Mouse (Mus musculus) testis, adult 2 months (tissue): ENCODE results near the gene Hist1h2ag. TPM values are rescaled to one million over a fixed set of nuclear protein-coding genes. Genes with fewer than 3 reads are reported as not detected.
A peak's percentile ranks its signal among the peaks of the same experiment; 100 is the strongest.
"Not testable (repeated sequence)": the region's sequence is repeated elsewhere in the genome, so short reads cannot be mapped to it uniquely, and the experiment has no call there.

ENCODE experiments used
- H3K27ac ChIP-seq: fragments of 200-500 bp; 2 replicates; pipeline ENCODE4 v1.5.1; 2012; ENCODE audit warnings: low read depth, low read length; ENCODE audit not compliant: control insufficient read depth, insufficient read depth
- H3K27me3 ChIP-seq: fragments of 200-500 bp; 2 replicates; pipeline ENCODE4 v1.6.1; 2012; ENCODE audit warnings: mild to moderate bottlenecking, low read length, moderate library complexity; ENCODE audit not compliant: control insufficient read depth, insufficient read depth
- H3K36me3 ChIP-seq: fragments of 200-500 bp; 2 replicates; pipeline ENCODE4 v1.6.1; 2012; ENCODE audit warnings: mild to moderate bottlenecking, low read length; ENCODE audit not compliant: control insufficient read depth, insufficient read depth
- H3K4me1 ChIP-seq: fragments of 200-500 bp; 2 replicates; pipeline ENCODE4 v1.6.1; 2012; ENCODE audit warnings: low read length; ENCODE audit not compliant: control insufficient read depth, insufficient read depth
- H3K4me3 ChIP-seq: fragments of 200-500 bp; 2 replicates; pipeline ENCODE4 v1.5.1; 2012; ENCODE audit warnings: low read depth, mild to moderate bottlenecking, low read length, moderate library complexity, mixed read lengths; ENCODE audit not compliant: control insufficient read depth
- CTCF ChIP-seq: fragments of 200-500 bp; IDR thresholded peaks from 2 replicates; pipeline ENCODE4 v1.5.1; 2012; ENCODE audit warnings: low read depth, mild to moderate bottlenecking, inconsistent platforms, low read length, moderate library complexity; ENCODE audit not compliant: control insufficient read depth, insufficient read depth, insufficient replicate concordance
- POLR2A ChIP-seq: fragments of 200-500 bp; IDR thresholded peaks from 2 replicates; pipeline ENCODE4 v1.6.1; 2012; ENCODE audit warnings: low read depth, mild to moderate bottlenecking, inconsistent platforms, low read length, moderate library complexity; ENCODE audit not compliant: control insufficient read depth
- polyA plus RNA-seq: library from polyadenylated mRNA; depleted of rRNA; stranded (reverse); fragments of >200 nt; gene quantifications from 2 replicates; pipeline ENCODE4 v1.2.3, GENCODE M21; 2012; rRNA removed

Gene Hist1h2ag
- polyA plus RNA-seq: 4.8 and 6.5 TPM in 2 replicates

DNA sequence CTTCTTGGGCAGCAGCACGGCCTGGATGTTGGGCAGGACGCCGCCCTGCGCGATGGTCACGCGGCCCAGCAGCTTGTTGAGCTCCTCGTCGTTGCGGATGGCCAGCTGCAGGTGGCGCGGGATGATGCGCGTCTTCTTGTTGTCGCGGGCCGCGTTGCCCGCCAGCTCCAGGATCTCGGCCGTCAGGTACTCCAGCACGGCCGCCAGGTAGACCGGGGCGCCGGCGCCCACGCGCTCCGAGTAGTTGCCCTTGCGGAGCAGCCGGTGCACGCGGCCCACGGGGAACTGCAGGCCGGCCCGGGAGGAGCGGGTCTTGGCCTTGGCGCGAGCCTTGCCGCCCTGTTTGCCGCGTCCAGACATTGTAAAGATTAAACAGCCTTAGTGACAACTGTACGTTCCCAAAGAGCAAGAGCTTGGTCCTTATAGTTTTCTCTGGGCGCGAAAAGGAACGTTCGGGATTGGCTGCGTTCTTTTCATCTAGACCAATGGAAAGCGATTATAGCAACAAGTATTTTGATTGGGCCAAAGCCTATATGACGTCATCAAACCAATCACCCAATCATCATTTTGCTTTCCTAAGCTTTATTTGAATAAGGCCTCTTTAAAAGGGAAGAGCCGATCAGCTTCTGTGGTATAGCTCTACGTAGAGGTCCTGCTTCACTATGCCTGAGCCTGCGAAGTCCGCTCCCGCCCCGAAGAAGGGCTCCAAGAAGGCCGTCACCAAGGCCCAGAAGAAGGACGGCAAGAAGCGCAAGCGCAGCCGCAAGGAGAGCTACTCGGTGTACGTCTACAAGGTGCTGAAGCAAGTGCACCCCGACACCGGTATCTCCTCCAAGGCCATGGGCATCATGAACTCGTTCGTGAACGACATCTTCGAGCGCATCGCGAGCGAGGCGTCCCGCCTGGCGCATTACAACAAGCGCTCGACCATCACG, at the start of gene Hist1h2ag, which contains the start of gene Hist1h2bj:
Gene Hist1h2ag (minus strand): TSS at position 377 of the 935 bp plus-strand sequence.
Gene Hist1h2bj (plus strand): TSS at position 647 of the 935 bp plus-strand sequence.
- H3K27ac ChIP-seq: peak within 1 kb of the TSS; percentile 89
- H3K27me3 ChIP-seq, H3K36me3 ChIP-seq, H3K4me1 ChIP-seq: not testable (repeated sequence)
- H3K4me3 ChIP-seq: peak within 1 kb of the TSS; percentile 77
- peak; percentile 53; the same call in 1 of the 2 replicates for TF ChIP-seq POLR2A

DNA sequence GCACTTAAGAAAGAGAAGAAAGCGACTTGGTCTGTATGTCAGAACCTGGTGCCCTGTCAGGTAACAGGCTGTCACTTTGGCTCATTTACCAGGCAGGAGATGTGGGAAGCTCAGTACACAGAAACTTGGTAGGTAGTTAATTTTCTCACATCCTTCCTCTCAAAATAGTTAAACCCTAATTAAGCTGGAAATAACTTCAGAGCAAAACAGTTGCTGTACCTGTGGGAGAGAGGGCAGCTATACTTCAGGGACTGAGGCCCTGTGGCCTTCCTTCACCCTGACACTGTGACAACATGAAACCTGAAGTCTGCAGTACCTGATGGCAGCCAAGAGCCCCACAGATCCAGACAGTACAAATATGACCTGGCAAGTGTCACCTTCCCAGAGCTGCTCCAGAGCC, 41.4 kb upstream of the Hist1h2ag start, which contains the start of gene Vmn1r188:
Gene Vmn1r188 (plus strand): TSS at position 301 of the 400 bp plus-strand sequence.
- H3K27me3 ChIP-seq, H3K4me3 ChIP-seq, H3K27ac ChIP-seq, H3K36me3 ChIP-seq, H3K4me1 ChIP-seq: not testable (repeated sequence)

DNA sequence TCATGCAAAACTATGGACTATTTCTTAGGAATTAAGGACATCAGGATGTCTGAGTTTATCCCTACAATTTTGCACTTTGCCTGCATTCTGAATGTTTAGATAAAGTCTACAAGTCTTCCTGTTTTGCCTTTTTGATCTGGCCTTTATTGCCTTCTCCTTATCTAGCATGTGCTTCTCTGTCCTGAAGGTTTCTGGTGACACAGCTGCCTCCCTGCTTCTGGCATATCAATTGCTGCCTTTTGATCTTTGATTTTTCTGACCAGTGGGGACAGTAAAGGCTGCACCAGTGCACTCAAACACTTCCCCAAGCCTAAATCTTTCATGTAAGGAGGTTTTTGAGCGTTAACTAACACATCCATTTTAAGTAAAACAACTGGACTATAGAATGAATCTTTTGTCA, 20.7 kb upstream of the Hist1h2ag start:
- no peaks in the 10 kb centered on the region for H3K36me3 ChIP-seq
- H3K4me3 ChIP-seq: no peak overlapping the region
- no peak overlapping the region for H3K27ac ChIP-seq
- no peaks in the 10 kb centered on the region for H3K27me3 ChIP-seq
- TF ChIP-seq POLR2A (no peak), CTCF (no peak)
- H3K4me1 ChIP-seq: no peaks in the 10 kb centered on the region

DNA sequence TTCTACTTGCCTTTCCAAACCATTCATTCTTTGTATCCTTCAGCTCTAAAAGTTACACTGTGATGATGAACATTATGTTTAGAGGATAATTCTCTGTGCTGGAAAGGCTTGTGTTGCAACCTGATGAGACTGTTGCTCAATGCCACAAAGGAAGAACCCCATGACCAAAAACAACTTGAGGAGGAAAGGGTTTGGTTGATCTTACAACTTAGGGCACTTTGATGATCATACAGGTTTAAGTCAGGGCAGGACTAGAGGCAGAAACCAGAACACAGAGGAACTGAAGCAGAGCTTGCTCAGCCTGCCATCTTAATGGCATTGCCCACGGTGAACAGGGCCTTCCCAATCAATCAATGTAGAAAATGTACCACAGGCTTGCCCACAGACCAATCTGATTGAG, 18.7 kb upstream of the Hist1h2ag start:
- no peak overlapping the region for H3K4me3 ChIP-seq
- no peak for TF ChIP-seq CTCF
- TF ChIP-seq POLR2A: no peak
- no peaks in the 10 kb centered on the region for H3K4me1 ChIP-seq
- H3K27ac ChIP-seq: no peak overlapping the region
- no peaks in the 10 kb centered on the region for H3K27me3 ChIP-seq
- H3K36me3 ChIP-seq: no peaks in the 10 kb centered on the region

DNA sequence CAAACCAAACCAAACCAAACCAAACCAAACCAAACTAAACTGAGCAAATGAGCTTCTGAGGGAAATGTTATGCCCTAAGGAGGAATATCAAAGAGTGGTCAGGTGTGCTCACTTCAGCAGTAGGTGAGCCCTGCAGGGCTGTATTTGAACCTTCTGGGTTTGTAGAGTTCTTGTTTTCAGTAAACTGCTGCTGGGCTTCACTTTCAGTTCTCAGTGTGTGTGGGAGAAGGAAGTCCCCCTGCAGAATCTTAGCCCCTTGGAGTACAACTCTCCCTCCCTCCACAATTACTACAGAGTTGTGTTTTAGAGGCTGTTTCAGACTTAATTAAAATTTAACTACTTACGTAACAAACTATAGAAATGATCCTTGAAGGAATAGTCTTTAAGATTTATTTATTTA, 11.0 kb upstream of the Hist1h2ag start:
- Histone ChIP-seq H3K36me3 (no peaks in the 10 kb centered on the region), H3K27me3 (no peaks in the 10 kb centered on the region), H3K4me3 (no peak overlapping the region), H3K27ac (no peak overlapping the region), H3K4me1 (peaks cover 6% of the 10 kb centered on the region)
- no peak for TF ChIP-seq POLR2A
- TF ChIP-seq CTCF: no peak

DNA sequence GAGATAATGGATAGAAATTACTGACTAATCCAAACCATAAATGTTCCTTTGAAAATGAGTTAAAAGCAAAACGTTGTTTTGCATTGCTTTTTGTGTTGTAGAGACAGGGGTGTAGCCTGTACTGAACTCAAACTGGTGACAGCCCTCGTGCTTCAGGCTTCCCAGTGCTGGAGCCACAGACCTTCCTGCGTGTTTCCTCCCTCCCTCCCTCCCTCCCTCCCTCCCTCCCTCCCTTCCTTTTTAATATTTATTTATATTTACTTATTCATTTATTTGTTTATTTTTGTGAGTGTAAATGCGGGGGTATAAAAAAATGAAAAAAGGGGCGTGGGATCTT, 8.7 kb upstream of the Hist1h2ag start:
- no peak overlapping the region; the same call in 1 of the 2 replicates for H3K4me3 ChIP-seq
- no peaks in the 10 kb centered on the region for H3K27me3 ChIP-seq
- TF ChIP-seq POLR2A (no peak), CTCF (no peak)
- H3K27ac ChIP-seq: no peak overlapping the region
- H3K4me1 ChIP-seq: peaks cover 6% of the 10 kb centered on the region
- no peaks in the 10 kb centered on the region for H3K36me3 ChIP-seq

DNA sequence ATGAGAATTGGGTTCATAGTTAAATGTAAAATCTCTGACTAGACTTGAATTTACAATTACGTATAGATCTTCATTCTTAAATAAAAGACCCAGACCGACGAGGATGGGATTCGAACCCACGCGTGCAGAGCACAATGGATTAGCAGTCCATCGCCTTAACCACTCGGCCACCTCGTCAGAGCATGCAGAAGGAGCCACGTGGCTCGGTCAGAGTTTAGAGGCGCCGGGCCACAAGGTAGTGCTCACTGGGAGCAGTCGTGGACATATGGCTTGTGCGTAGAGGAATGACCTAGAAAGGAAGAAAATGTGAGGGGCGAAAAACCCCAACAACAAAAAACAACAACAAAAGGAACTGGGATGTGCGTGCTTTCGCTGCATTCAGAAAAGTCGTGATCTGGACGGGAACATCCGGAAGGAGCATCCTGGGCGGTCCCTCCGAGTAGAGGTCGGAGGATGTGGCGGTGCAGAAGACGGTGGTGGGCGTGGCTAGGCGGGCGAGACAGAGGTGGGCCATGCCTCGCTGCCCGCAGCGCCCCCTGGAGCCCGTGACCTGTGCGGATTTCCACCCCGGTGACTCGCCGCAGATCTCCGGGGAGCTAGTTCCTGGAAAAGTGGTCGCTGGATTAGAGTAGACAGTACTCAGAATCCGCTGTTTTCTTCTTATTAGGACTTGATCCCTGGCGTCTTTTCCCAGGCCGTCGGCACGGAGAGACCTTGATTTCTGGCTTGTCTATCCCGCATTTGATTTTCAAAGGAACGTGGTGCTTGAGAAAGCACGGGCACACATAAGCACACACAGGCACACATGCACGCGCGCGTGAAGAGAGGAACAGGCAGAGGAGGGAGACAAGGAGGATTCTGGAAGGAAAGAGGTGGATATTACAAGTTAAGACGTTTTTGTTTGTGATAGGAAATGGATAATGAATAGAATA, 8.1 kb upstream of the Hist1h2ag start:
- Histone ChIP-seq H3K36me3 (no peaks in the 10 kb centered on the region), H3K4me1 (peaks cover 6% of the 10 kb centered on the region), H3K27ac (no peak overlapping the region), H3K4me3 (peak overlapping the region; percentile 42), H3K27me3 (no peaks in the 10 kb centered on the region)
- peak; percentile 53; the same call in 1 of the 2 replicates for TF ChIP-seq CTCF
- no peak for TF ChIP-seq POLR2A
